Mouse (Mus musculus): Measurements from ENCODE around the gene Sord.

DNA sequence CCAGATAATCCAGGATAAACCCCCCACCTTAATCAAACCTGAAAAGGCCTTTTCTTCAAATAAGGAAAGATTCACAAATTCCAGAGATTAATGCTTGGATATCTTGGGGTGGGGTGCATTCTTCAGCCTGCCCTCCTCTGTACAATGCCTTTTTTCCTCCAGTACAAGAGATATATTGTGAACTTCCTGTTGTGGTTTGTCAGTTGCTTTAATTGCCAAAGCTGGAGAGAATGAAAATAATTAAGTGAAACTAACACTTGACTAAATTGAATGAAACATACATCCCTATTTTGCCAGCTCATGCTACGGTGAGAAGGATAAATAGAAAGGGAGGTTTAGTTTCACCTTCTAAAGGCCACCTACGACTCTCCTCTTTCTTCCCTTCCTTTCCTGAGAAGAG, 16.3 kb upstream of the Sord start:
- TF ChIP-seq POLR2A (IDR thresholded peaks at IDR 0.05; ENCODE audit: insufficient read depth, low read depth, low read length) (no peak), CTCF (IDR thresholded peaks at IDR 0.05; ENCODE audit: insufficient read depth, low read depth, low read length) (no peak)
